Mouse (Mus musculus) left cerebral cortex, postnatal 14 days (tissue): ENCODE data around the gene Fancm. TPM values are rescaled to one million over a fixed set of nuclear protein-coding genes. Genes with fewer than 3 reads are reported as not detected.
A peak's percentile ranks its signal among the peaks of the same experiment; 100 is the strongest.

Source experiments
- DNase-seq, 2 experiments: peaks; one replicate each; pipeline ENCODE4 v3.0.0; 2021 to 2022; ENCODE audit warnings: low spot score in 2 of 2, mixed read lengths in 1 of 2
- intact Hi-C: fragments of 180-260 bp; cut with DNase I; formaldehyde crosslinking; loops from one replicate; pipeline ENCODE4 v1.15.1; 2025
- long read RNA-seq, 2 experiments: library from polyadenylated mRNA; stranded (forward); transcript quantifications; one replicate each; pipeline ENCODE4 v2.0.0; 2021
- total RNA-seq, 2 experiments: library from RNA; stranded (reverse); gene quantifications; 2 replicates each; pipeline ENCODE4 v1.2.3; 2021

Fancm gene
- 10 to 100 TPM in 1 of 2 experiments, 1 to 10 TPM in 1; 8.6 to 10.3 TPM for total RNA-seq
- long read RNA-seq, experiment 1, partial matches to known transcripts = 2 of 2 reads
- long read RNA-seq, experiment 1, other reads (novel, unspliced or antisense) = 0 of 2 reads
- long read RNA-seq, experiment 2, partial matches to known transcripts = 0 of 1 reads
- long read RNA-seq, experiment 2, other reads (novel, unspliced or antisense) = 1 of 1 reads

DNA sequence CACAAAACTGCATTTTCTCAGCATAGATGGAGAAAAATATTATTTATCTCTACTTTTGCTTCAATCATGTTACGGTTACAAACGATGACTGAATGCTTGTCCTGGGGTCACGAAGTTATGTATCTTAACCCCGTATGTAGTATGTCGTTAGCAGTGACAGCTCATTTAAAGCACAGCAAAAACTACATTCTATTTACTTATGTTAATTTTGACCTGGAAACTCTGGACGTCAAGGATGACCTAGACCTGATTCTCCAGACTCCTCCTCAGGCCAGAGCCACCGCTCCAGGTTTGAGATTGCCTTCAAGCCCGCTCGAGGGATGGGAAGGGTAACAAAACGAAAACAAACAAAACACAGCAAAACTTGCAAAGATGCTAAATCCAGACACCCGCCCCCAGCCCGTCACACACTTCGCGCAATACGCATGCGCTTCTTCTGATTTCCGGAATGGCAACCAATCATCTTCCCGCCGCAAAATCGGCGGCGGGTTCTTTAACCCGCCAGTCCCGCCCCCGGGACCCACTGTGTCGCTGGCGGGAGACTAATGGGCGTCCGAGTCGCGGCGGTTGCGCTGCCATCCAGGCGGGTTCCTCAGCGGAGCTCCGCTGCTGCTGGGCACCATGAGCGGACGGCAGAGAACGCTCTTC is at the start of gene Fancm:
Gene Fancm, plus strand, starts transcription at position 519 of the 648 bp plus-strand sequence.
- DNase-seq = peak; percentile 92 to 93
- intact Hi-C loops = no loop called here

GRCm38 (mm10) chr12:65035839-65036189 is 39.6 kb upstream of the Fancm start:
- intact Hi-C loops = no loop called here
- DNase-seq = no peak

DNA sequence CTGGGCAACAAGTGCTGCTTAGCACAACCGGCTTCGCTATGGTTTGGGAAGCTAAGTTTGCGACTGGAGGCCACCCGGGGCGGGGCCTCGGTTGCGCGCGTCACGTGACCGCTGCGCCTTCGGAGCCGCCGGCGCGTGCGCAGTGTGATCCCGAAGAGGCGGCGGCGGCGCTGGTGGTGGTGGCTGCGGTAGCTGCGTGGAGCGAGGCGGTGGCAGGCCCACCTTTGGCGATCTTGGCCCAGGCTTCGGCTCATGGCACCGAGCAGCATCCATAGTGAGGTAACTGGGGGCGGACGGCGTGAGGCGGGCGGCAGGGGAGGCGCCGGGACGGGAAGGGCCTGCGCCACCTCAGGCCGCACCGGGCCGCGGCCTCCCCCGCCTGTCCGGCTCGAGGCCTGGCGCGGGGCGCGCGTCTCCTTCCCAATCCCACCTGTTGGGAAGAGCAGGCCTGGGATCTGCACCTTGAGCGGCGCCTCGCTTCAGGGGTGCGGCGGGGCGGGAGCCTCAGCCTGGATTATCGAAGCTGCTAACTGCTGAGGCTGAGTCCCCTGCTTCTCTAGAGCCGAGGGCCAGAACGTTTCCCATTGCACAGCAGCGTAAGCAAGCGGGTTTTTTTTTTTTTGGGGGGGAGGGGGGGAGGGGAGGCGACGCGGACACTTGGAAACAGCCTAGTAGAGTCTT is 39.1 kb upstream of the Fancm start, which contains the start of gene Prpf39:
Gene Prpf39, plus strand, starts transcription at position 144 of the 681 bp plus-strand sequence.
- DNase-seq = peak; percentile 89 to 93
- intact Hi-C loops = no loop called here

- intact Hi-C loops = no loop called here
- no peak for DNase-seq
Observed at GRCm38 (mm10) chr12:65036892-65037545, 38.4 kb upstream of the Fancm start.

- intact Hi-C loops = no loop called here
Observed at GRCm38 (mm10) chr12:65037546-65037937, 37.9 kb upstream of the Fancm start.

DNA sequence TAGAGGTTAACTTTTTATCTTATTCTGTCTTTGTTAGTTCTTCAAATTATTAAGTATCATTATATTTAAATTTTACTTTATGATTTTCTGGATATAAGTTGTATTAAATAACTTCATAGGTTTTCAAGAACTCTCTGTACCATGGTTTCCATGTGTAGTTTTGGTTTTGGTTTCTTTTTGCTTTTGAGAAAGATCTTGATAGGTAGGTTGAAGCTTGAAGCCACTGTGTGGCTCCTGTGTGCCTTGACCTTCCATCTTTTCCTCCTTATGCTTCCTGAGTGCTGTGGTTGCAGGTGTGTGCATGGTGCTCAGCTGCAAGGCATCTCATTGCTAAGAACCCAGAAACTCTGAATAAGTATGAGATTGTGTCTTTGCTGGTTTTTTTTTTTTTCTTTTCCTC is 26.6 kb upstream of the Fancm start:
- no peak for DNase-seq
- intact Hi-C loops = no loop called here

More at GRCm38 (mm10) chr12:65037546-65037937, 37.9 kb upstream of the Fancm start:
- no peak for DNase-seq

DNA sequence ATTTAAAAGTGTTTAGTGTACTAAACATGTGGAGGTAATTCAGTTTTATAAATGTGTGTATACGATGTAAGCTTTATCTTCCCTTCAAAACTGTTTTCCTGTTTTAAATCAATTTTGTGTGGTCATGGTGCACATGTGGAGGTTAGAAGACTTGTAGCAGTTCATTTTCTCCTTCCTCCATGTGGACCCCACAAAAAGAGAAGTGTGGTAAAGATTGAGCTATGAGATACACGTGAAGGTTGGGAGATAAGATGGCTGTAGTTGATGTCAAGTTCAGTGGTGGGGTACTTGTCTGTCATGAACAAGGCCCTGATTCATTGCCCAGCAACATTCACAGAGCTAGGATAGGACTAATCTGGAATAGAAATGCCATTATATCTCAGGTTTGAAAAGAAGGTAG is 17.2 kb upstream of the Fancm start:
- no peak for DNase-seq
- intact Hi-C loops = loop anchor here (5.0 kb wide), 1 partner anchor 71 kb away; no protein-coding TSS in a partner anchor

DNA sequence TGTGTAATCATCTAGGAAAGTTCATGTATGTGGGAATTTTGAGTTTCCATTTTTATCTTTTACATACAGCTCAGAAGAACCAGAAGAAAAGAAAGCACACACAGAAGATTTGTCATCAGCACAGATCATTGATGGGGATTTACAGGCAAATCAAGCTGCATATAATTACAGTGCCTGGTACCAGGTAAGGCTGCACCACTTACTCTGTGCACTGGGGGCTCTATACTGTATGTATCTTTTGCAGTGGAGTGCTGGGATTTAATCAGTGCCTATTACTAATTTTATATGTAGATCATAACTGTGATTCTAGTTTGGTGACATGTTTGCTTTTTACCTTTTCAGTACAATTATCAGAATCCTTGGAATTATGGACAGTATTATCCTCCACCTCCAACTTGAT is 14.3 kb upstream of the Fancm start:
- no peak for DNase-seq
- intact Hi-C loops = no loop called here

DNA sequence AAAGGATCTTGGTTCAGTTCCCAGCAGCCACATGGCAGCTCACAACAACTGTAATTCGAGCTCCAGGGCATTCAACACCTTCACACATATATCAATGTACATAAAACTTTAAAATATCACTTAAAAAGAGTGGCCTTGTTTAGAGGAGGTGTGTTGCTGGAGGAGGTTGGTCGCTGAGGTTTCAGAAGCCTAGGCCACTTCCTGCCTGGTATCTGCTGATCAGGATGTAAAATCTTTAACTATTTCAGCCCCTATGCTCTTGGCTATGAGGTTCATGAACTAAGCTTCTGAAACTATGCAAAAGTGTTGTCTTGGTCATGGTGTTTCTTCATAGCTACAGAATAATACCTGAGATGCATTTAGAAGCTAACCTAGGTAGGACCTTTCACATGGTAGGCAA is 10.2 kb upstream of the Fancm start:
- DNase-seq = no peak
- intact Hi-C loops = no loop called here

- intact Hi-C loops = no loop called here
- DNase-seq = no peak
Observed at GRCm38 (mm10) chr12:65066234-65066633, 9.2 kb upstream of the Fancm start.

GRCm38 (mm10) chr12:65068409-65068808 is 7.0 kb upstream of the Fancm start:
- no peak for DNase-seq
- intact Hi-C loops = no loop called here

GRCm38 (mm10) chr12:65072911-65073610 is 2.3 kb upstream of the Fancm start:
- no peak for DNase-seq
- intact Hi-C loops = no loop called here

GRCm38 (mm10) chr12:65073611-65074178 is 1.7 kb upstream of the Fancm start, which contains the start of gene Fkbp3:
Gene Fkbp3 (minus strand): TSS chr12:65074007.
- DNase-seq = peak; percentile 97
- intact Hi-C loops = no loop called here

DNA sequence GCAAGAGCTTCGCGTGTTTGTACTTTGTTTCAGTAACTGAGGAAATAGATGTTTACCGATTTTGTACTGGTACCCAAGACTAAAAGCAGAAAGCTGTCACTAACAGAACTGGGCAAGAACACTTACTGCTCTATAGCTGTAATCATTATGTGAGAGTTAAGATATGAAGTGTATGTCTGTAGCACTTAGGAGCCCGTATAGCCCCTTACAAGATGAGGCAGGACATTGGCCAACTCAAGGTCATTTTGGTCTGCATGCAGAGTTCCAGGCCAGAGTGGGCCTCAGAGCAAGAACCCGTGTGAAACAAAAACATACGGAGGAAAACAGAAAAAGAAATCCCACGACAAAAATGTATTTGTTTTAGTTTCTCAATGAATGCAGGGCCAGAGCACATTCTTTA is 752 bp upstream of the Fancm start:
- intact Hi-C loops = no loop called here
- no peak for DNase-seq

DNA sequence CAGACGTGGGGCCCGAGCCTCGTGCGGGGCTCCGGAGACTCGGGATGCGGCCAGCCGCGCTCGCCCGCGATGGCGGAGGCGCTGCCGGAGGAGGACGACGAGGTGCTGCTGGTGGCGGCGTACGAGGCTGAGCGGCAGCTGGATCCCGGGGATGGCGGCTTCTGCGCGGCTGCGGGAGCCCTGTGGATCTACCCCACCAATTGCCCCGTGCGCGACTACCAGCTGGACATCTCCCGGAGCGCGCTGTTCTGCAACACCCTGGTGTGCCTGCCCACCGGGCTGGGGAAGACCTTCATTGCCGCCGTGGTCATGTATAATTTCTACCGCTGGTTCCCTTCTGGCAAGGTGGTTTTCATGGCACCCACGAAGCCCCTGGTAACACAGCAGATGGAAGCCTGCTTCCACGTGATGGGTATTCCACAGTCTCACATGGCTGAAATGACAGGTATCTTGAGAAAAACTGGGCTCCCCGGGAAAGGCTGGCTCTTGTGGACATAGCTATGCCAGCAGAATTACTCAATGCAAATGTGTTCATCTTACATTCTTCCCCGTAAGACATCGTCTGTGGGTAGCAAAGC is 419 bp downstream of the Fancm start:
- intact Hi-C loops = no loop called here
- DNase-seq = peak; percentile 33 to 59

- no peak for DNase-seq
- intact Hi-C loops = no loop called here
Observed at GRCm38 (mm10) chr12:65076906-65077305, 1.5 kb downstream of the Fancm start.

DNA sequence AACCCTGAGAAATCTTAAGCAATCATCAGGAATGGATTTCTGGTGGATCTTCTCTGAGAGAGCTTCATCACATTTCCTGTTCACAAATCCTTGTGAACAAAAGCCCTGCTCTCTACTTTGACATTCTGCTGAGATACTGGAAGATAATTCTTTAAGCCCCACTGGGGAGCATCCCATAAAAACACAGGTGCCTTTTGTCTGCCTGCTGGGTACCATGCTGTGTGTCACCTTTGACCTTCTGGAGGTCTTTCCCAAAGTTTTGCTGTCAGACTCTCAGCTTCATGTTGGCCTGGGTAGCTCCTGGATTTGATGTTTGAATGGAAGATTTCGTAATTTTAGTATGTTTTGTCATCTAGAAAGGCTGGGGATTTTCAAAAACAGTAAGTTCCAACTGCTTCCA is 33.3 kb downstream of the Fancm start:
- intact Hi-C loops = no loop called here
- no peak for DNase-seq

GRCm38 (mm10) chr12:65111503-65111902 is 36.1 kb downstream of the Fancm start:
- intact Hi-C loops = no loop called here

GRCm38 (mm10) chr12:65112811-65113210 is 37.4 kb downstream of the Fancm start:
- intact Hi-C loops = no loop called here
- DNase-seq = no peak

More at GRCm38 (mm10) chr12:65111503-65111902, 36.1 kb downstream of the Fancm start:
- DNase-seq = no peak
